Mouse (Mus musculus) embryo, embryonic 10.5 days (tissue): ENCODE results near the gene Gm45716.

Experiments
- DNase-seq: peaks from one replicate; pipeline ENCODE4 v3.0.0-alpha.2; 2015; ENCODE audit warnings: low spot score

Gm45716 gene

GRCm38 (mm10) chr11:90214246-90214645, 26.8 kb downstream of the Gm45716 start:
- no peak for DNase-seq

GRCm38 (mm10) chr11:90220022-90220645, 32.7 kb downstream of the Gm45716 start:
- no peak for DNase-seq

GRCm38 (mm10) chr11:90220750-90221149, 33.3 kb downstream of the Gm45716 start:
- no peak for DNase-seq

GRCm38 (mm10) chr11:90224914-90225470, 37.5 kb downstream of the Gm45716 start:
- no peak for DNase-seq

GRCm38 (mm10) chr11:90227000-90227922, 39.8 kb downstream of the Gm45716 start:
- DNase-seq: no peak

- no peak for DNase-seq
Measured at GRCm38 (mm10) chr11:90228251-90228949, 40.9 kb downstream of the Gm45716 start.

GRCm38 (mm10) chr11:90229800-90230199, 42.3 kb downstream of the Gm45716 start:
- DNase-seq: no peak

- DNase-seq: no peak
Measured at GRCm38 (mm10) chr11:90230671-90231070, 43.2 kb downstream of the Gm45716 start.

GRCm38 (mm10) chr11:90231631-90232030, 44.1 kb downstream of the Gm45716 start:
- DNase-seq: no peak

- no peak for DNase-seq
Measured at GRCm38 (mm10) chr11:90232685-90233084, 45.2 kb downstream of the Gm45716 start.

- no peak for DNase-seq
Measured at GRCm38 (mm10) chr11:90235221-90235620, 47.7 kb downstream of the Gm45716 start.

- DNase-seq: peak; percentile 40
Measured at GRCm38 (mm10) chr11:90237616-90238015, 50.1 kb downstream of the Gm45716 start.

GRCm38 (mm10) chr11:90238657-90239056, 51.2 kb downstream of the Gm45716 start:
- no peak for DNase-seq

- DNase-seq: no peak
Measured at GRCm38 (mm10) chr11:90240652-90241330, 53.3 kb downstream of the Gm45716 start.

- no peak for DNase-seq
Measured at GRCm38 (mm10) chr11:90241874-90242273, 54.4 kb downstream of the Gm45716 start.

- no peak for DNase-seq
Measured at GRCm38 (mm10) chr11:90243300-90243699, 55.8 kb downstream of the Gm45716 start.

- DNase-seq: no peak
Measured at GRCm38 (mm10) chr11:90245630-90246029, 58.1 kb downstream of the Gm45716 start.

GRCm38 (mm10) chr11:90246676-90247075, 59.2 kb downstream of the Gm45716 start:
- DNase-seq: no peak

GRCm38 (mm10) chr11:90247793-90248192, 60.3 kb downstream of the Gm45716 start:
- DNase-seq: no peak

GRCm38 (mm10) chr11:90249025-90249650, 61.7 kb downstream of the Gm45716 start, which contains the start of gene Mmd:
Gene Mmd, plus strand, starts transcription at chr11:90249456.
- peak; percentile 99 for DNase-seq

- DNase-seq: peak; percentile 69
Measured at GRCm38 (mm10) chr11:90249701-90250141, 62.2 kb downstream of the Gm45716 start.
